Mouse (Mus musculus): Measurements from ENCODE around the gene Efcab6.

GRCm38 (mm10) chr15:83967802-83968201 lies 97.4 kb downstream of the Efcab6 start:
- TF ChIP-seq POLR2A (IDR thresholded peaks at IDR 0.05; ENCODE audit: low read depth, low read length) (no peak), CTCF (IDR thresholded peaks at IDR 0.05; ENCODE audit: extremely low read depth, insufficient read length, insufficient replicate concordance, low read depth, low read length) (no peak)
